21 mouse cellular contexts compared by ENCODE assay signal in genomic region chr14:119318379-119318778, GRCm38 (mm10).
"Had no signal": no experiment of that assay in that cellular context is flagged by ENCODE, and none has a peak within 500 bp of the region (broad histone marks: within the 10 kb centered on the region; RNA-seq: fewer than 3 reads in every experiment).

No protein-coding gene starts in this region.

- H3K36me3 ChIP-seq: limb, embryonic 12.5 days; limb, embryonic 15.5 days; midbrain, embryonic 10.5 days; midbrain, embryonic 13.5 days; neural tube, embryonic 13.5 days had no signal

- H3K27me3 ChIP-seq: limb, embryonic 12.5 days; limb, embryonic 15.5 days; midbrain, embryonic 13.5 days; neural tube, embryonic 13.5 days had no signal

- DNase-seq: kidney, postnatal 10 days; kidney, postnatal 4 days; left cerebral cortex, postnatal 4 days; liver, postnatal 0 days; lung, embryonic 14.5 days; retina, postnatal 1 day; right cerebral cortex, postnatal 25 days; spleen, adult 18-20 months; thymus, adult 18-20 months; thymus, postnatal 36 days had no signal

- ATAC-seq: liver, postnatal 0 days; lung, postnatal 0 days; midbrain, embryonic 13.5 days; midbrain, embryonic 16.5 days had no signal

- H3K9ac ChIP-seq: limb, embryonic 12.5 days; limb, embryonic 15.5 days; liver, embryonic 14.5 days; liver, postnatal 0 days; lung, embryonic 14.5 days; midbrain, embryonic 13.5 days; neural tube, embryonic 13.5 days had no signal

- H3K4me3 ChIP-seq: limb, embryonic 12.5 days; limb, embryonic 15.5 days; midbrain, embryonic 10.5 days; midbrain, embryonic 13.5 days; myocyte; neural tube, embryonic 13.5 days had no signal

- H3K27ac ChIP-seq: limb, embryonic 12.5 days; limb, embryonic 15.5 days; liver, embryonic 14.5 days; macrophage; midbrain, embryonic 10.5 days; midbrain, embryonic 13.5 days; neural tube, embryonic 13.5 days had no signal

- H3K9me3 ChIP-seq: limb, embryonic 12.5 days; limb, embryonic 15.5 days; midbrain, embryonic 10.5 days; midbrain, embryonic 13.5 days; neural tube, embryonic 13.5 days had no signal

- H3K4me1 ChIP-seq: limb, embryonic 12.5 days; limb, embryonic 15.5 days; midbrain, embryonic 10.5 days; midbrain, embryonic 13.5 days; neural tube, embryonic 13.5 days had no signal

- H3K4me2 ChIP-seq: limb, embryonic 12.5 days; limb, embryonic 15.5 days; liver, embryonic 11.5 days; lung, embryonic 14.5 days; midbrain, embryonic 13.5 days; neural tube, embryonic 13.5 days had no signal
